Mouse (Mus musculus) CH12.LX (cell line): ENCODE results near the gene Cxcr5. TPM values are rescaled to one million over a fixed set of nuclear protein-coding genes. Genes with fewer than 3 reads are reported as not detected.
A peak's percentile ranks its signal among the peaks of the same experiment; 100 is the strongest.

Experiments used
- DNase-seq: peaks from one replicate; pipeline ENCODE4 v3.0.0-alpha.2; 2013; ENCODE audit errors: extremely low read depth
- H3K27ac ChIP-seq: 2 replicates; pipeline ENCODE4 v1.5.1; 2012; ENCODE audit warnings: low read depth, mild to moderate bottlenecking, control low read depth, moderate library complexity; ENCODE audit not compliant: insufficient read depth
- H3K27me3 ChIP-seq: replicated peaks from 2 replicates; pipeline ENCODE3; 2012; ENCODE audit warnings: inconsistent platforms
- H3K36me3 ChIP-seq, 2 experiments: replicated peaks in 1 of 2; 2 replicates each; pipeline versions ENCODE3 to v1.6.1; 2012; ENCODE audit warnings: inconsistent platforms in 1 of 2, low read length in 1 of 2, mild to moderate bottlenecking in 1 of 2, mixed read lengths in 1 of 2, moderate library complexity in 1 of 2; ENCODE audit not compliant: control insufficient read depth in 1 of 2, insufficient read depth in 1 of 2
- H3K4me1 ChIP-seq, 2 experiments: 2 replicates each; pipeline ENCODE4 v1.6.1; 2012; ENCODE audit warnings: inconsistent platforms in 1 of 2, moderate library complexity in 1 of 2; ENCODE audit not compliant: insufficient read depth in 2 of 2, control insufficient read depth in 1 of 2
- H3K4me2 ChIP-seq: 2 replicates; pipeline ENCODE4 v1.6.1; 2012; ENCODE audit warnings: low read depth, mild to moderate bottlenecking, control low read depth; ENCODE audit not compliant: poor library complexity, insufficient read depth, severe bottlenecking
- H3K4me3 ChIP-seq, 3 experiments: fragments of 150-350 bp in 1 of 3; sonication (generic) in 1 of 3; replicated peaks in 1 of 3; 2 replicates each; pipeline versions ENCODE3 to v1.5.1; 2011 to 2012; ENCODE audit warnings: low read depth in 2 of 3, low read length in 2 of 3, mild to moderate bottlenecking in 2 of 3, moderate library complexity in 2 of 3, control low read depth in 1 of 3, improper control_type of control experiment in 1 of 3, inconsistent platforms in 1 of 3, mixed read lengths in 1 of 3; ENCODE audit not compliant: poor library complexity in 1 of 3
- H3K79me2 ChIP-seq: replicated peaks from 2 replicates; pipeline ENCODE4 v1.6.1; 2012; ENCODE audit warnings: mild to moderate bottlenecking, moderate library complexity; ENCODE audit not compliant: control insufficient read depth, poor library complexity, insufficient read depth, severe bottlenecking; ENCODE audit errors: extremely low read depth
- H3K9ac ChIP-seq: 2 replicates; pipeline ENCODE4 v1.6.1; 2012; ENCODE audit warnings: low read depth, mild to moderate bottlenecking, control low read depth, moderate library complexity; ENCODE audit not compliant: insufficient read depth
- H3K9me3 ChIP-seq: replicated peaks from 2 replicates; pipeline ENCODE3; 2012; ENCODE audit warnings: low read length, inconsistent platforms, mixed read lengths
- CHD1 ChIP-seq: IDR thresholded peaks from 2 replicates; pipeline ENCODE4 v1.6.1; 2012; ENCODE audit warnings: low read depth, low read length, improper control_type of control experiment, inconsistent platforms
- CHD2 ChIP-seq: IDR thresholded peaks from 2 replicates; pipeline ENCODE4 v1.6.1; 2011; ENCODE audit warnings: low read length, improper control_type of control experiment
- CTCF ChIP-seq, 2 experiments: IDR thresholded peaks in 1 of 2; conservative IDR thresholded peaks in 1 of 2; 2 replicates each; pipeline ENCODE4 v1.5.1; 2011 to 2012; ENCODE audit warnings: low read depth in 2 of 2, low read length in 2 of 2, improper control_type of control experiment in 1 of 2, inconsistent platforms in 1 of 2, mild to moderate bottlenecking in 1 of 2, moderate library complexity in 1 of 2
- E2F4 ChIP-seq: IDR thresholded peaks from 2 replicates; pipeline ENCODE4 v1.6.1; 2011; ENCODE audit warnings: low read depth, low read length, improper control_type of control experiment; ENCODE audit not compliant: insufficient replicate concordance
- ELF1 ChIP-seq: IDR thresholded peaks from 2 replicates; pipeline ENCODE4 v1.6.1; 2014; ENCODE audit warnings: low read depth, mild to moderate bottlenecking, inconsistent platforms, low read length, improper control_type of control experiment
- ETS1 ChIP-seq: conservative IDR thresholded peaks from 2 replicates; pipeline ENCODE4 v1.6.1; 2012; ENCODE audit warnings: low read depth, mild to moderate bottlenecking, inconsistent platforms, low read length, improper control_type of control experiment, moderate library complexity
- GABPA ChIP-seq: IDR thresholded peaks from 2 replicates; pipeline ENCODE4 v1.6.1; 2012; ENCODE audit warnings: low read depth, low read length, improper control_type of control experiment, inconsistent platforms; ENCODE audit not compliant: insufficient replicate concordance
- MAFK ChIP-seq: IDR thresholded peaks from 2 replicates; pipeline ENCODE4 v1.6.1; 2011; ENCODE audit warnings: low read length, improper control_type of control experiment; ENCODE audit not compliant: insufficient replicate concordance
- MXI1 ChIP-seq: IDR thresholded peaks from 2 replicates; pipeline ENCODE4 v1.6.1; 2011; ENCODE audit warnings: mild to moderate bottlenecking, low read depth, low read length, improper control_type of control experiment
- MYC ChIP-seq: IDR thresholded peaks from 2 replicates; pipeline ENCODE4 v1.6.1; 2011; ENCODE audit warnings: low read depth, mild to moderate bottlenecking, improper control_type of control experiment, low read length
- NRF1 ChIP-seq: IDR thresholded peaks from 2 replicates; pipeline ENCODE4 v1.6.1; 2014; ENCODE audit warnings: low read depth, mild to moderate bottlenecking, inconsistent platforms, low read length, improper control_type of control experiment, moderate library complexity
- PAX5 ChIP-seq: IDR thresholded peaks from 2 replicates; pipeline ENCODE4 v1.6.1; 2012; ENCODE audit warnings: low read length, inconsistent platforms, mixed read lengths
- RAD21 ChIP-seq: IDR thresholded peaks from 2 replicates; pipeline ENCODE4 v1.6.1; 2011; ENCODE audit warnings: low read depth, mild to moderate bottlenecking, low read length, improper control_type of control experiment, moderate library complexity
- SIN3A ChIP-seq: IDR thresholded peaks from 2 replicates; pipeline ENCODE4 v1.6.1; 2012; ENCODE audit warnings: low read length, improper control_type of control experiment, inconsistent platforms
- SMC3 ChIP-seq: IDR thresholded peaks from 2 replicates; pipeline ENCODE4 v1.6.1; 2011; ENCODE audit warnings: low read depth, low read length, improper control_type of control experiment
- TBP ChIP-seq: conservative IDR thresholded peaks from 2 replicates; pipeline ENCODE4 v1.6.1; 2011; ENCODE audit warnings: low read depth, low read length, improper control_type of control experiment
- TCF12 ChIP-seq: IDR thresholded peaks from 2 replicates; pipeline ENCODE4 v1.6.1; 2014; ENCODE audit warnings: low read depth, mild to moderate bottlenecking, inconsistent platforms, low read length, improper control_type of control experiment
- UBTF ChIP-seq: IDR thresholded peaks from 2 replicates; pipeline ENCODE4 v1.6.1; 2012; ENCODE audit warnings: low read depth, mild to moderate bottlenecking, inconsistent platforms, low read length, improper control_type of control experiment, moderate library complexity
- ZKSCAN1 ChIP-seq: IDR thresholded peaks from 2 replicates; pipeline ENCODE4 v1.6.1; 2012; ENCODE audit warnings: low read depth, inconsistent platforms, low read length, improper control_type of control experiment, borderline replicate concordance
- ZMIZ1 ChIP-seq: IDR thresholded peaks from 2 replicates; pipeline ENCODE4 v1.6.1; 2012; ENCODE audit warnings: low read depth, mild to moderate bottlenecking, inconsistent platforms, low read length, improper control_type of control experiment
- ZNF384 ChIP-seq: IDR thresholded peaks from 2 replicates; pipeline ENCODE4 v1.6.1; 2012; ENCODE audit warnings: low read depth, low read length, improper control_type of control experiment, inconsistent platforms
- dilution Hi-C: fragments of 300-500 bp; cut with MboI; formaldehyde crosslinking; loops from 2 replicates; pipeline ENCODE4 v1.14.3; 2020; ENCODE audit warnings: low sequenced_read_pairs; ENCODE audit not compliant: extremely low pct_unique_long_range_greater_than_20kb, extremely low pct_ligation_motif_present
- in situ Hi-C: fragments of 300-500 bp; cut with MboI; formaldehyde crosslinking; loops from 3 replicates; pipeline ENCODE4 v1.14.3; 2019; ENCODE audit warnings: low sequenced_read_pairs, low pct_ligation_motif_present, low pct_unique_long_range_greater_than_20kb, mixed read lengths
- polyA plus RNA-seq: library from polyadenylated mRNA; unstranded; fragments of >175 nt; gene quantifications from 2 replicates; pipeline ENCODE4 v1.2.1, GENCODE M21; 2012; ENCODE audit warnings: low read depth; ENCODE audit not compliant: insufficient read length
- total RNA-seq, 2 experiments: library from RNA; depleted of rRNA; stranded (reverse); fragments of 300-350 nt in 1 of 2; fragments of >200 nt in 1 of 2; gene quantifications; 2 replicates each; pipeline ENCODE4 v1.2.3; 2012 to 2014

Cxcr5 gene
- total RNA-seq (2012; rRNA removed): 27.7 and 30.2 TPM in 2 replicates
- total RNA-seq (2014; rRNA removed): 75.4 and 93.4 TPM in 2 replicates
- 61.2 and 70.5 TPM in 2 replicates for polyA plus RNA-seq

DNA sequence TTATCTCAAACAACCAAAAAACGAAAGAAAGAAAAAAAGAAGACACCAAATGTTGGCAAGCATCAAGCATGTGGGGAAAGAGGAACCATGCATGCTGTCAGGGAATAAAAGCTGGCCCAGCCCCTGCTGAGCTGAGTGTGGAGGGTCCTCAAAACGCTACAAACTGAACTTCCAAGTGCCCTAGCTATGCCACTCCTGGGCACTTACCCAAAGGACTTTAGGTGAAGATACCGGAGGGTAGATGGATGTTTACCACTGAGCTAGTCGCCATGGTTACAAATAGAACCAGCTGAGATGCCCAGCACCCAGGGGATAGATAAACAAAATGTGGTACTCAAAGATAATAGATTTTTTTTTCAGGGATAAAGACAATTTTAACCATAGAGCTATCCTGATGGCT, at the start of gene Cxcr5:
Gene Cxcr5 (minus strand): TSS at position 281 of the 400 bp plus-strand sequence.
- Histone ChIP-seq H3K27ac (peak within 1 kb of the TSS; percentile 25), H3K9me3 (no peaks in the 10 kb centered on the region), H3K4me1 (peaks cover 16 to 43% of the 10 kb centered on the region in 2 experiments), H3K4me2 (peak within 1 kb of the TSS; percentile 3; the same call in 1 of the 2 replicates), H3K9ac (no peak within 1 kb of the TSS; the same call in 1 of the 2 replicates), H3K4me3 (no peak within 1 kb of the TSS), H3K36me3 (no peaks in the 10 kb centered on the region), H3K79me2 (no peaks in the 10 kb centered on the region), H3K27me3 (no peaks in the 10 kb centered on the region)
- TF ChIP-seq MXI1: no peak
- no peak for DNase-seq
- dilution Hi-C loops (no loop called here), in situ Hi-C loops (no loop called here)

- peaks cover 87% of the 10 kb centered on the region for H3K79me2 ChIP-seq
- dilution Hi-C loops (no loop called here), in situ Hi-C loops (loop anchor here (5.0 kb wide), 1 partner anchor 37 kb away; no protein-coding TSS in a partner anchor)
- no peak for DNase-seq
- no peak overlapping the region for H3K27ac ChIP-seq
- no peak for TF ChIP-seq TBP
- no peak for TF ChIP-seq ETS1
- TF ChIP-seq E2F4: no peak
- TF ChIP-seq CTCF (conservative IDR thresholded peaks at IDR 0.05 in 1 of 2, IDR thresholded peaks at IDR 0.05 in 1 of 2; ENCODE audit: low read depth in 2 of 2, low read length in 2 of 2): no peak
- no peak for TF ChIP-seq ELF1
- TF ChIP-seq UBTF: no peak
- no peak for TF ChIP-seq ZNF384
- no peak for TF ChIP-seq MXI1
- TF ChIP-seq NRF1: no peak
- TF ChIP-seq MAFK: no peak
- no peak for TF ChIP-seq ZKSCAN1
- no peak for TF ChIP-seq RAD21
- H3K9me3 ChIP-seq: no peaks in the 10 kb centered on the region
- no peak overlapping the region for H3K4me3 ChIP-seq
- H3K4me2 ChIP-seq: no peak overlapping the region
- no peaks in the 10 kb centered on the region for H3K27me3 ChIP-seq
- no peak overlapping the region for H3K9ac ChIP-seq
- peaks cover 0 to 38% of the 10 kb centered on the region in 2 experiments; a peak in 3 of 4 replicates for H3K4me1 ChIP-seq
- peaks cover 61 to 71% of the 10 kb centered on the region in 2 experiments for H3K36me3 ChIP-seq
Measured at GRCm38 (mm10) chr9:44610371-44610770, 48.7 kb upstream of the Cxcr5 start.

DNA sequence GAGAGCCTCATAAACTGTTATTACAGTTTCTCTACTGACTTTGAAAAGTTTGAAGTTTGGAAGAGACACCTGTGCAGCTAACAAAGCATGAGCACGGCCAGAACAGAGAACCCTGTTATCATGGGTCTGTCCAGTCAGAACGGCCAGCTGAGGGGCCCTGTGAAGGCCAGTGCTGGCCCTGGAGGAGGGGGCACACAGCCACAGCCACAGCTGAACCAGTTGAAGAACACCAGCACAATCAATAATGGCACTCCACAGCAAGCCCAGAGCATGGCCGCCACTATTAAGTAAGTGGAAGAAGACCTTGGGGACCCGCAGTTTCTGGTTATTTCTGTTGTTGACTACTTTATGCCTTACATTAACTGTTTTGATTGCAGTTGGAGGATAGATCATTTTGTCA, 45.6 kb upstream of the Cxcr5 start:
- no peak overlapping the region for H3K27ac ChIP-seq
- in situ Hi-C loops: loop anchor here (5.0 kb wide), 1 partner anchor 85 kb away; no protein-coding TSS in a partner anchor
- DNase-seq: no peak
- H3K4me3 ChIP-seq: peak overlapping the region; percentile 37 to 96 (median 85)
- peaks cover 0 to 28% of the 10 kb centered on the region in 2 experiments; a peak in 3 of 4 replicates for H3K4me1 ChIP-seq
- peaks cover 34 to 42% of the 10 kb centered on the region in 2 experiments for H3K36me3 ChIP-seq
- no peaks in the 10 kb centered on the region for H3K9me3 ChIP-seq
- peaks cover 81% of the 10 kb centered on the region for H3K79me2 ChIP-seq
- H3K27me3 ChIP-seq: no peaks in the 10 kb centered on the region
- dilution Hi-C loops: no loop called here
- TF ChIP-seq ZMIZ1 (no peak), SIN3A (no peak), ZKSCAN1 (no peak), MAFK (no peak), GABPA (no peak), E2F4 (no peak), CHD1 (no peak), PAX5 (no peak), SMC3 (no peak), MYC (no peak), TCF12 (no peak), MXI1 (no peak), NRF1 (no peak), CHD2 (no peak)
- TF ChIP-seq, all 38 proteins: peak for 0
- H3K4me2 ChIP-seq: peak overlapping the region; percentile 92
- peak overlapping the region; percentile 33; the same call in 1 of the 2 replicates for H3K9ac ChIP-seq
